Mouse (Mus musculus) ES-Bruce4 (cell line): ENCODE results near the gene Arl3.

Experiments
- CTCF ChIP-seq: IDR thresholded peaks from one replicate; pipeline ENCODE4 v1.8.1; 2011; ENCODE audit warnings: low read depth, low read length
- EP300 ChIP-seq: IDR thresholded peaks from 2 replicates; pipeline ENCODE4 v1.6.1; 2011; ENCODE audit warnings: low read depth, low read length; ENCODE audit not compliant: insufficient read depth
- POLR2A ChIP-seq: IDR thresholded peaks from one replicate; pipeline ENCODE4 v1.8.1; 2011; ENCODE audit warnings: low read length; ENCODE audit not compliant: insufficient read depth

DNA sequence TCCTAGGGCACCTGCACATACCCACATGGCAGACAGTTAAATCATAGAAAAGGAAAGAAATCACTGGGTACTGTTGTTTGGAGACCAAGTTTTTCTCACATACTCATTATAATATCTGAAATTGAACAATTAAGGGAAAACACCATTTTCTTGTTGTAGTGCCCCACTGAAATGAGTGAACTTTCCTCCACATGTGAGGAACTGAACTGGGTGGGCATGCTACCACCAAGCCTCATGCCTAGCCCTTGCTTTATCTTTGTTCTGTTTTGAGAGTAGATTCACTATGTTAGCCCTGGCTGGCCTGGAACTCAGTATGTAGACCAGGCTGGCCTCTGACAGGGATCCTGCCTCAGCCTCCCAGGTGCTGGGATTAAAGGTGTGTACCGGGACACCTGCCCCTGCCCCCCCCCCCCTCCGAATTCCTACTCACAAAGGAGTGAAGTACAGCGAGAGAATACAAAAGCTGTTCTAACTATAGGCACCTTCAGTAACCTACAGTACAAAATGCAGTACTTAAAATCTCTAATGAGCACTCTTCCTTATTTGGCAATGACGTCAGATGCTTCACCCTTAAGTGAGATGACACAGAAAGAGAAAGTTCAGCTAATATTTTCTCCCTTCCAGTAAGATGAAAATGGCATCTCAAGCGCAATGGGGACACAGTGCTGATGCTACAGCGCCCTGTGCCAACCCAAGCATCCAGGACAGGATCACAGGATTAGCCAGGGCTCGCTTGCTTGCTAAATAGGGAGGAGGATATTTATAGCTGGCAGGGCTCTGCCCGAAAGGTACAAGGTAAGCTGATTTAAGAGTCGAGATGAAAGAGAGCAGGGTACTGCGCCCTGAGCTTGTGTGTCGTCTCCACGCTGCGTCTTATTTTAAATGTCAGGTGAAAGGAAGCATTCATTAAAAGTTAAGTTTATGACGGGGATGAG, 10.2 kb downstream of the Arl3 start:
- TF ChIP-seq POLR2A (no peak), EP300 (no peak), CTCF (no peak)
